ENCODE assay signal across 8 mouse cellular contexts in the genomic region with DNA sequence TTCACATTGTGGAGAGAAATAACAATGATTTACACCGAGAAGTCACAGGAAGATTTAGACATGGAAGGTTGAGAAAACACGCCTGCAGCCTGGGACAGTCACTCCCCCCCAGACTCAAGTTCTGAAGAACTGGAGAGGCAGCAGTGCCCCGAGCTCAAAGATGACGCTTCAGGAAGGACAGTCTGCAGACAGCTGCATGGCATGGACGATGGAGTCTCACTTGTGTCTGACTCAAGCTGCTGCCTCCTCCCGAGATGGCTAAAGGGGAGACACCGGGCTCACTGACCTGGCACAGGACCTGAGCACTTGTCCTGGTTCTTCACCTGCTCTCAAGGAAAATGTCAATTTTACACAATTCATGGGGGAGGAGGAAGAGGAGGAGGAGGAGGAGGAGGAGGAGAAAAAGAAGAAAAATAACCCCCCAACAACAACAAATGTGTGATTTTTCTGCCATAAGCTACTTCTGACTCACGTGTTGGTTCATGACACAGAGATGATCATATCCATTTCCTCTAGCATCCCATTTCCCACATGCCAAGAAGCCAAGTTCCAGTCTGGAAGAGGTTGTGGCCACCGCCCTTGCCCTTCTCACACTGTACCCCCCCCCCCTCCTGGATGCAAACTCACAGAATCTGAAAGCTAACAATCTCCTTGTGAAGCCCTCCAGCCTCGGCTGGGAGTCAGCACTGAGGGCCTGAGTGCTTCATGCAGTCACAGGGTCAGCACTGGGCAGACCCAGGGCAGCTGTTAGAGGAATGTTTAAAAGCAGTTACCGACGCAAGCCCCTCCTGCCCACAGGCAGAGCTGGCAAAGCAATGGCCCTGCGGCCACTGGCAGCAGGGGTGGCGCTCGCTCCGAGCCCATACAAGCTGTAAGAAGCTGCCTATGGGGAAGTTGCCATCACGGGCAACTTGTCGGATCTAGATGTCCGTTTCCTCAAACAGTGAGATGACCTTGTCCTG. TPM values are rescaled to one million over a fixed set of nuclear protein-coding genes. Genes with fewer than 3 reads are reported as not detected.
DNase-seq lines count a peak whose midpoint lies in the region; ATAC-seq and TF ChIP-seq lines count a peak whose summit lies in the region.

No protein-coding gene starts in this region.

- no peaks in the 10 kb centered on the region; the same call in 1 of the 2 replicates for H3K36me3 ChIP-seq in heart, adult 2 months (ENCODE audit: control insufficient read depth, insufficient read depth, low read length)
- H3K36me3 ChIP-seq in neural tube, embryonic 11.5 days (ENCODE audit: control insufficient read depth, insufficient read depth, low read length) = peaks cover 4% of the 10 kb centered on the region; the same call in 1 of the 2 replicates
- H3K36me3 ChIP-seq in limb, embryonic 14.5 days (ENCODE audit: control insufficient read depth, insufficient read depth, low read length) = peaks cover 20% of the 10 kb centered on the region

- WGBS in heart, adult 2 months = 57% methylated on average over 19 of the region's 19 CpGs
- 46% methylated on average over 19 of the region's 19 CpGs for WGBS in neural tube, embryonic 11.5 days
- WGBS in limb, embryonic 14.5 days = 55% methylated on average over 19 of the region's 19 CpGs

- ATAC-seq in neural tube, embryonic 11.5 days (ENCODE audit: insufficient read depth, low FRiP score, low TSS enrichment) = no peak
- ATAC-seq in limb, embryonic 14.5 days (ENCODE audit: low FRiP score, low read depth) = no peak
- ATAC-seq in CD4-positive, CD25-positive, alpha-beta regulatory T cell, adult 4 months = no peak

- no peak overlapping the region; the same call in 1 of the 2 replicates for H3K9ac ChIP-seq in heart, adult 2 months (ENCODE audit: low read depth, low read length)
- peak overlapping the region; percentile 71 for H3K9ac ChIP-seq in neural tube, embryonic 11.5 days (ENCODE audit: low read length)
- H3K9ac ChIP-seq in limb, embryonic 14.5 days (ENCODE audit: low read depth, low read length, severe bottlenecking) = no peak overlapping the region; the same call in 1 of the 2 replicates

- H3K27me3 ChIP-seq in heart, adult 2 months (ENCODE audit: control insufficient read depth, insufficient read depth, low read length) = no peaks in the 10 kb centered on the region
- H3K27me3 ChIP-seq in neural tube, embryonic 11.5 days (ENCODE audit: control insufficient read depth, insufficient read depth, low read length) = no peaks in the 10 kb centered on the region
- no peaks in the 10 kb centered on the region for H3K27me3 ChIP-seq in limb, embryonic 14.5 days (ENCODE audit: control insufficient read depth, insufficient read depth, low read length)

- DNase-seq in heart, adult 2 months = no peak
- DNase-seq in heart, adult 9 months (ENCODE audit: low spot score in 2 of 2) = no peak
- DNase-seq in neural tube, embryonic 11.5 days (ENCODE audit: low spot score) = no peak
- DNase-seq in neural tube, embryonic 10.5 days (ENCODE audit: extremely low spot score, low spot score) = no peak
- DNase-seq in limb, embryonic 14.5 days (ENCODE audit: low spot score) = no peak
- no peak for DNase-seq in adrenal gland, adult (ENCODE audit: inconsistent age in 2 of 2, low spot score in 1 of 2)
- DNase-seq in gastrocnemius, postnatal 36 days = no peak

- peak overlapping the region; percentile 35 for H3K4me2 ChIP-seq in neural tube, embryonic 11.5 days (ENCODE audit: low read depth)
- peak overlapping the region; percentile 40 for H3K4me2 ChIP-seq in limb, embryonic 14.5 days (replicated peaks; ENCODE audit: low read depth, low read length, severe bottlenecking)

- no peak for TF ChIP-seq EP300 in heart, adult 2 months (IDR thresholded peaks at IDR 0.05; ENCODE audit: insufficient read depth, low read depth, low read length)

- peaks cover 5% of the 10 kb centered on the region for H3K79me2 ChIP-seq in heart, adult 2 months (replicated peaks; ENCODE audit: control insufficient read depth, insufficient read depth, low read length)

- intact Hi-C loops in heart, adult 2 months (cut with DNase I) = no loop called here
- intact Hi-C loops in gastrocnemius, postnatal 36 days (cut with DNase I) = loop anchor here (5.0 kb wide), 1 partner anchor 33 kb away; the partner anchor contains the start of gene Coro1c

- H3K27ac ChIP-seq in heart, adult 2 months = peak overlapping the region; percentile 75; the same call in 1 of the 2 replicates
- H3K27ac ChIP-seq in neural tube, embryonic 11.5 days (ENCODE audit: low read depth, low read length) = peak overlapping the region; percentile 100
- H3K27ac ChIP-seq in limb, embryonic 14.5 days (replicated peaks; ENCODE audit: low read depth, low read length) = peak overlapping the region; percentile 72

- H3K9me3 ChIP-seq in neural tube, embryonic 11.5 days (ENCODE audit: control insufficient read depth, low read length) = no peaks in the 10 kb centered on the region
- no peaks in the 10 kb centered on the region for H3K9me3 ChIP-seq in limb, embryonic 14.5 days (ENCODE audit: control insufficient read depth, low read length)

- no peak for TF ChIP-seq CTCF in heart, adult 2 months (IDR thresholded peaks at IDR 0.05)

- H3K4me3 ChIP-seq in heart, adult 2 months = no peak overlapping the region; the same call in 1 of the 2 replicates
- 0 out of 2 replicates have a peak overlapping the region, but pooled peaks have one; percentile 12 for H3K4me3 ChIP-seq in neural tube, embryonic 11.5 days (ENCODE audit: low read depth, low read length)
- 0 out of 2 replicates have a peak overlapping the region, but pooled peaks have one; percentile 15 for H3K4me3 ChIP-seq in limb, embryonic 14.5 days (replicated peaks; ENCODE audit: low read length)

- no peak for TF ChIP-seq POLR2A in heart, adult 2 months (IDR thresholded peaks at IDR 0.05; ENCODE audit: insufficient read depth, low read depth, low read length)
- no peak for TF ChIP-seq POLR2A in limb, embryonic 14.5 days (IDR thresholded peaks at IDR 0.05; ENCODE audit: borderline replicate concordance, extremely low read depth, insufficient read depth, insufficient read length)

- peaks cover 38% of the 10 kb centered on the region for H3K4me1 ChIP-seq in heart, adult 2 months (ENCODE audit: control insufficient read depth, insufficient read depth, low read length)
- H3K4me1 ChIP-seq in neural tube, embryonic 11.5 days (ENCODE audit: control insufficient read depth, insufficient read depth, low read length) = peaks cover 58% of the 10 kb centered on the region
- peaks cover 47% of the 10 kb centered on the region for H3K4me1 ChIP-seq in limb, embryonic 14.5 days (ENCODE audit: control insufficient read depth, insufficient read depth, low read length)

RNA-seq across cellular contexts. Expression of gene Coro1c, which starts 34.2 kb away (rescaled TPM):
- 10 to 100 TPM; 24.6 to 30.1 TPM for total RNA-seq in heart, adult 2 months (2021)
- 24.1 and 27.9 TPM in 2 replicates for polyA plus RNA-seq in heart, adult 2 months (2012; rRNA removed)
- 256 and 297 TPM in 2 replicates for polyA plus RNA-seq in neural tube, embryonic 11.5 days (2014; fragmentation: Nextera tagmentation; extraction: Ambion mirVana)
- polyA plus RNA-seq in limb, embryonic 14.5 days (2012; rRNA removed) = 63.8 and 68.9 TPM in 2 replicates
- polyA plus RNA-seq in limb, embryonic 14.5 days (2014; fragmentation: Nextera tagmentation; extraction: Ambion mirVana) = 92.4 and 96.9 TPM in 2 replicates
- 10 to 100 TPM; 43.2 to 59.6 TPM for polyA plus RNA-seq in CD4-positive, CD25-positive, alpha-beta regulatory T cell, adult 4 months (2017; shearing (Covaris generic))
- 10 to 100 TPM; 10.6 to 14.4 TPM for total RNA-seq in gastrocnemius, postnatal 36 days (2021)

RNA-seq across cellular contexts. Expression of gene Selplg, which starts 41.9 kb away (rescaled TPM):
- total RNA-seq in heart, adult 2 months (2021) = 1 to 10 TPM; 3.4 to 4.5 TPM
- 5.7 and 14.1 TPM in 2 replicates for polyA plus RNA-seq in heart, adult 2 months (2012; rRNA removed)
- 1.7 and 2.8 TPM in 2 replicates for polyA plus RNA-seq in neural tube, embryonic 11.5 days (2014; fragmentation: Nextera tagmentation; extraction: Ambion mirVana)
- 4.0 and 4.6 TPM in 2 replicates for polyA plus RNA-seq in limb, embryonic 14.5 days (2012; rRNA removed)
- 4.9 and 5.4 TPM in 2 replicates for polyA plus RNA-seq in limb, embryonic 14.5 days (2014; fragmentation: Nextera tagmentation; extraction: Ambion mirVana)
- 100 to 1,000 TPM; 473 to 498 TPM for polyA plus RNA-seq in CD4-positive, CD25-positive, alpha-beta regulatory T cell, adult 4 months (2017; shearing (Covaris generic))
- total RNA-seq in gastrocnemius, postnatal 36 days (2021) = 1 to 10 TPM; 1.0 to 1.2 TPM

Comparison
In these comparisons a context has a peak if more than half of its experiments do, and no peak if none do; other contexts are left out.
1. RNA of gene Selplg, which starts 41.9 kb away (polyA plus RNA-seq): 473 to 498 TPM in CD4-positive, CD25-positive, alpha-beta regulatory T cell, adult 4 months; 5.7 to 14.1 TPM in heart, adult 2 months, 4.0 to 5.4 TPM in limb, embryonic 14.5 days and 1.7 to 2.8 TPM in neural tube, embryonic 11.5 days; every median in the first group is over 10 times any median in the second.
2. Peak in every context shown above with its lines, with median percentiles within 50 percentile points of each other: H3K27ac ChIP-seq.